22 mouse cellular contexts compared by ENCODE assay signal in the genomic region with DNA sequence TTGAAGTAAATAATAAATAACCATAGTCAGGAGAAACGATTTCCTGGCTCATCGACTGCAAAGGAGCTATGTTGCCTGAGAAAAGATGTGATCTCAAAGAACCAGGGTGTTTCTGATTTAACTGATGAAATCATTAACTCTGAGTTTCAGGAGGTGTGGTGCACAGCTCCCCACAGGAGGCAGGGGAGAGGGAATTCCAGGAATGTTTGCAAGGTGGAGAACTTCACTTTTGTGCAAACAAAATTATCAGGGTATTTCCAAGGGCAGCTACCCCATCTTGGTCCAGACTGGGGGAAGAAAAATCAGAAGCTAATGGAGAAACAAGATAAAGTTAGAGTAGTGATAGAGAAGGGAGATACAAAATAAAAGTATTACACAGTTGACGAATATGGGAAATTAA.
DNase-seq lines count a peak whose midpoint lies in the region; ATAC-seq and TF ChIP-seq lines count a peak whose summit lies in the region.
"Had no signal": no experiment of that assay in that cellular context is flagged by ENCODE, and none has a peak within 500 bp of the region (broad histone marks: within the 10 kb centered on the region; RNA-seq: fewer than 3 reads in every experiment).

No protein-coding gene starts in this region.

- no peaks in the 10 kb centered on the region for H3K27me3 ChIP-seq in kidney, adult 2 months (replicated peaks; ENCODE audit: control insufficient read depth, insufficient read depth, low read length)
- no peaks in the 10 kb centered on the region for H3K27me3 ChIP-seq in kidney, embryonic 14.5 days (ENCODE audit: control insufficient read depth, insufficient read depth, low read length)
- H3K27me3 ChIP-seq in lung, embryonic 15.5 days: no peaks in the 10 kb centered on the region
- no peaks in the 10 kb centered on the region for H3K27me3 ChIP-seq in Patski
- H3K27me3 ChIP-seq: forebrain, embryonic 13.5 days; hindbrain, embryonic 13.5 days; limb, embryonic 12.5 days had no signal

- 29% methylated on average over 3 of the region's 3 CpGs for WGBS in kidney, adult 2 months
- WGBS in kidney, embryonic 14.5 days: 46% methylated on average over 3 of the region's 3 CpGs
- 26% methylated on average over 3 of the region's 3 CpGs for WGBS in lung, embryonic 15.5 days

- DNase-seq in kidney, adult 2 months: peak; percentile 57
- no peak for DNase-seq in lung, postnatal 4 days
- DNase-seq in Patski (ENCODE audit: low read depth, low spot score): no peak
- DNase-seq in yolk sac, embryonic 10.5 days (ENCODE audit: low spot score): peak; percentile 57
- DNase-seq in right cerebral cortex, postnatal 36 days (ENCODE audit: low spot score in 2 of 2): no peak
- DNase-seq: adrenal gland, postnatal 14 days; cerebellum, adult 8-10 months; gastrocnemius, postnatal 36 days; layer of hippocampus, postnatal 36 days; liver, postnatal 0 days; right cerebral cortex, adult 18-20 months; thymus, postnatal 36 days had no signal

- ATAC-seq in kidney, embryonic 14.5 days (ENCODE audit: low FRiP score, low TSS enrichment): no peak
- ATAC-seq in lung, embryonic 15.5 days (ENCODE audit: borderline replicate concordance, extremely low read depth, low FRiP score, low TSS enrichment): 0 out of 2 replicates have a peak, but pooled peaks have one; percentile 44
- peak; percentile 31 for ATAC-seq in Patski
- ATAC-seq: CD4-positive, CD25-positive, alpha-beta regulatory T cell, adult 4 months; forebrain, embryonic 13.5 days; liver, postnatal 0 days had no signal

- in situ Hi-C loops in Patski (cut with MboI; ENCODE audit: low pct_unique_long_range_greater_than_20kb): no loop called here

- no peak overlapping the region for H3K4me2 ChIP-seq in kidney, embryonic 14.5 days (replicated peaks; ENCODE audit: low read depth, low read length)
- no peak overlapping the region for H3K4me2 ChIP-seq in lung, embryonic 15.5 days
- H3K4me2 ChIP-seq: forebrain, embryonic 13.5 days; hindbrain, embryonic 13.5 days; limb, embryonic 12.5 days; liver, embryonic 11.5 days; midbrain, embryonic 11.5 days had no signal

- H3K4me3 ChIP-seq in kidney, adult 2 months (ENCODE audit: insufficient read depth, low read depth, low read length): no peak overlapping the region
- no peak overlapping the region for H3K4me3 ChIP-seq in kidney, embryonic 14.5 days (ENCODE audit: low read length)
- H3K4me3 ChIP-seq in lung, embryonic 15.5 days: no peak overlapping the region
- H3K4me3 ChIP-seq: forebrain, embryonic 13.5 days; hindbrain, embryonic 13.5 days; limb, embryonic 12.5 days had no signal

- H3K27ac ChIP-seq in kidney, adult 2 months (ENCODE audit: insufficient read depth, low read depth, low read length): no peak overlapping the region
- H3K27ac ChIP-seq in kidney, embryonic 14.5 days (ENCODE audit: low read depth, low read length): no peak overlapping the region
- H3K27ac ChIP-seq in lung, embryonic 15.5 days: peak overlapping the region; percentile 71
- H3K27ac ChIP-seq: forebrain, embryonic 13.5 days; hindbrain, embryonic 13.5 days; kidney, postnatal 0 days; limb, embryonic 12.5 days had no signal

- H3K36me3 ChIP-seq in kidney, adult 2 months (ENCODE audit: control insufficient read depth, insufficient read depth, low read length): no peaks in the 10 kb centered on the region
- H3K36me3 ChIP-seq in kidney, embryonic 14.5 days (ENCODE audit: control insufficient read depth, insufficient read depth, low read length): no peaks in the 10 kb centered on the region
- no peaks in the 10 kb centered on the region for H3K36me3 ChIP-seq in lung, embryonic 15.5 days
- H3K36me3 ChIP-seq: G1E; hindbrain, embryonic 13.5 days; limb, embryonic 12.5 days had no signal

- no peaks in the 10 kb centered on the region for H3K9me3 ChIP-seq in kidney, embryonic 14.5 days (ENCODE audit: control insufficient read depth, low read length)
- no peaks in the 10 kb centered on the region for H3K9me3 ChIP-seq in lung, embryonic 15.5 days
- H3K9me3 ChIP-seq: forebrain, embryonic 13.5 days; hindbrain, embryonic 13.5 days; limb, embryonic 12.5 days had no signal

- POLR2A ChIA-PET in Patski (lab: Charles Lee): interaction anchor here (0.7 kb wide), 1 partner anchor 22 kb away, joined by 3 read pairs; no protein-coding TSS in a partner anchor

- CTCF ChIA-PET in Patski (lab: Charles Lee): no interaction called here

- peaks cover 2% of the 10 kb centered on the region; the same call in 1 of the 2 replicates for H3K4me1 ChIP-seq in kidney, adult 2 months (ENCODE audit: control insufficient read depth, insufficient read depth, low read length)
- H3K4me1 ChIP-seq in kidney, embryonic 14.5 days (ENCODE audit: control insufficient read depth, insufficient read depth, low read length): 0 out of 2 replicates have a peak, but pooled peaks cover 5% of the 10 kb centered on the region
- H3K4me1 ChIP-seq in lung, embryonic 15.5 days: peaks cover 22% of the 10 kb centered on the region; the same call in 1 of the 2 replicates

- no peak for TF ChIP-seq CTCF in kidney, adult 2 months (conservative IDR thresholded peaks at IDR 0.05; ENCODE audit: insufficient read depth, insufficient read length, low read depth, low read length)
- no peak for TF ChIP-seq CTCF in Patski (IDR thresholded peaks at IDR 0.05)

- no peak for TF ChIP-seq POLR2A in kidney, adult 2 months (IDR thresholded peaks at IDR 0.05; ENCODE audit: low read depth, low read length)

- no peak overlapping the region for H3K9ac ChIP-seq in kidney, embryonic 14.5 days (ENCODE audit: low read depth, low read length)
- H3K9ac ChIP-seq in lung, embryonic 15.5 days: no peak overlapping the region
- H3K9ac ChIP-seq: forebrain, embryonic 13.5 days; hindbrain, embryonic 13.5 days; limb, embryonic 12.5 days; liver, postnatal 0 days had no signal

Comparison
In these comparisons a context has a peak if more than half of its experiments do, and no peak if none do; other contexts are left out.
1. DNase-seq: peak in kidney, adult 2 months (single experiment) and yolk sac, embryonic 10.5 days (single experiment); none in lung, postnatal 4 days (0 of 2), Patski (single experiment) and right cerebral cortex, postnatal 36 days (0 of 2).